Mouse (Mus musculus) kidney, postnatal 25 days (tissue): ENCODE results near the gene Pcolce2.
A peak's percentile ranks its signal among the peaks of the same experiment; 100 is the strongest.

Experiments
- DNase-seq, 2 experiments: peaks; one replicate each; pipeline ENCODE4 v3.0.0; 2021; ENCODE audit warnings: mixed read lengths in 2 of 2

The Pcolce2 gene

GRCm38 (mm10) chr9:95657941-95658340, 20.5 kb downstream of the Pcolce2 start:
- no peak for DNase-seq

GRCm38 (mm10) chr9:95664290-95664989, 27.0 kb downstream of the Pcolce2 start:
- DNase-seq: no peak

GRCm38 (mm10) chr9:95665835-95666234, 28.4 kb downstream of the Pcolce2 start:
- DNase-seq: no peak

- DNase-seq: peak; percentile 47 to 75
Observed at GRCm38 (mm10) chr9:95667836-95668235, 30.4 kb downstream of the Pcolce2 start.

GRCm38 (mm10) chr9:95668306-95668705, 30.9 kb downstream of the Pcolce2 start:
- no peak for DNase-seq

- no peak for DNase-seq
Observed at GRCm38 (mm10) chr9:95672331-95672730, 34.9 kb downstream of the Pcolce2 start.

GRCm38 (mm10) chr9:95672760-95673159, 35.4 kb downstream of the Pcolce2 start:
- no peak for DNase-seq

GRCm38 (mm10) chr9:95675064-95675699, 37.8 kb downstream of the Pcolce2 start:
- peak; percentile 81 to 90 for DNase-seq

GRCm38 (mm10) chr9:95676021-95676420, 38.6 kb downstream of the Pcolce2 start:
- DNase-seq: no peak

GRCm38 (mm10) chr9:95679966-95680365, 42.6 kb downstream of the Pcolce2 start:
- no peak for DNase-seq

- DNase-seq: peak in 1 of 2 experiments; percentile 16
Observed at GRCm38 (mm10) chr9:95680691-95681090, 43.3 kb downstream of the Pcolce2 start.

GRCm38 (mm10) chr9:95685660-95686440, 48.4 kb downstream of the Pcolce2 start:
- DNase-seq: no peak

- peak; percentile 56 to 58 for DNase-seq
Observed at GRCm38 (mm10) chr9:95688064-95688463, 50.7 kb downstream of the Pcolce2 start.

- peak; percentile 43 to 63 for DNase-seq
Observed at GRCm38 (mm10) chr9:95692823-95693222, 55.4 kb downstream of the Pcolce2 start.

- DNase-seq: no peak
Observed at GRCm38 (mm10) chr9:95693528-95694100, 56.2 kb downstream of the Pcolce2 start.

GRCm38 (mm10) chr9:95694526-95694925, 57.1 kb downstream of the Pcolce2 start:
- no peak for DNase-seq

- no peak for DNase-seq
Observed at GRCm38 (mm10) chr9:95695023-95695422, 57.6 kb downstream of the Pcolce2 start.

GRCm38 (mm10) chr9:95696581-95696980, 59.2 kb downstream of the Pcolce2 start:
- DNase-seq: peak; percentile 41 to 61

GRCm38 (mm10) chr9:95697808-95698207, 60.4 kb downstream of the Pcolce2 start:
- peak in 1 of 2 experiments; percentile 84 for DNase-seq

GRCm38 (mm10) chr9:95699273-95699672, 61.9 kb downstream of the Pcolce2 start:
- no peak for DNase-seq

- no peak for DNase-seq
Observed at GRCm38 (mm10) chr9:95704078-95704477, 66.7 kb downstream of the Pcolce2 start.

- DNase-seq: no peak
Observed at GRCm38 (mm10) chr9:95705371-95705770, 68.0 kb downstream of the Pcolce2 start.

- DNase-seq: no peak
Observed at GRCm38 (mm10) chr9:95708943-95709342, 71.5 kb downstream of the Pcolce2 start.
